Mouse (Mus musculus) liver, adult 2 months (tissue): ENCODE results near the gene Spcs1. TPM values are rescaled to one million over a fixed set of nuclear protein-coding genes. Genes with fewer than 3 reads are reported as not detected.

ENCODE experiments used
- DNase-seq: peaks from one replicate; pipeline ENCODE4 v3.0.0-alpha.2; 2011; ENCODE audit warnings: low read depth, low spot score; ENCODE audit errors: extremely low read depth
- H3K27ac ChIP-seq: fragments of 200-500 bp; replicated peaks from 2 replicates; pipeline ENCODE4 v1.5.1; 2012; ENCODE audit warnings: low read depth, mild to moderate bottlenecking, control low read depth, inconsistent platforms, low read length; ENCODE audit not compliant: insufficient read depth
- H3K27me3 ChIP-seq: fragments of 200-500 bp; 2 replicates; pipeline ENCODE4 v1.6.1; 2012; ENCODE audit warnings: mild to moderate bottlenecking, moderate library complexity, low read length, inconsistent platforms; ENCODE audit not compliant: control insufficient read depth, insufficient read depth
- H3K36me3 ChIP-seq: fragments of 200-500 bp; 2 replicates; pipeline ENCODE4 v1.6.1; 2012; ENCODE audit warnings: low read length, inconsistent platforms; ENCODE audit not compliant: control insufficient read depth, insufficient read depth
- H3K4me1 ChIP-seq: fragments of 200-500 bp; 2 replicates; pipeline ENCODE4 v1.6.1; 2011; ENCODE audit warnings: low read length; ENCODE audit not compliant: control insufficient read depth, insufficient read depth
- H3K4me3 ChIP-seq: fragments of 200-500 bp; 2 replicates; pipeline ENCODE4 v1.5.1; 2011; ENCODE audit warnings: low read depth, mild to moderate bottlenecking, control low read depth, low read length, moderate library complexity; ENCODE audit not compliant: insufficient read depth
- H3K79me2 ChIP-seq: fragments of 200-500 bp; 2 replicates; pipeline ENCODE4 v1.6.1; 2012; ENCODE audit warnings: inconsistent platforms, mild to moderate bottlenecking, low read length, moderate library complexity; ENCODE audit not compliant: control insufficient read depth, insufficient read depth
- H3K9ac ChIP-seq: fragments of 200-500 bp; 2 replicates; pipeline ENCODE4 v1.6.1; 2012; ENCODE audit warnings: low read depth, mild to moderate bottlenecking, control low read depth, inconsistent platforms, low read length
- CTCF ChIP-seq: fragments of 200-500 bp; IDR thresholded peaks from 2 replicates; pipeline ENCODE4 v1.5.1; 2011; ENCODE audit warnings: low read depth, low read length, control low read depth
- POLR2A ChIP-seq: fragments of 200-500 bp; IDR thresholded peaks from 2 replicates; pipeline ENCODE4 v1.6.1; 2011; ENCODE audit warnings: low read length, control low read depth; ENCODE audit not compliant: insufficient read depth; ENCODE audit errors: extremely low read depth
- WGBS: fragments of 180-500 bp; shearing (Covaris S2); methylation state at CpG from one replicate; pipeline ENCODE4 v1.1.7; 2018; 5-methylcytosine and 5-hydroxymethylcytosine counted together
- polyA plus RNA-seq: library from polyadenylated mRNA; depleted of rRNA; stranded (reverse); fragments of >200 nt; gene quantifications from 2 replicates; pipeline ENCODE4 v1.2.3, GENCODE M21; 2012; rRNA removed
- total RNA-seq: library from RNA; depleted of rRNA; stranded (reverse); fragments of >200 nt; gene quantifications from 2 replicates; pipeline ENCODE4 v1.2.3, GENCODE M21; 2014; rRNA removed

Gene Spcs1
- total RNA-seq (158 and 183 TPM in 2 replicates), polyA plus RNA-seq (101 and 128 TPM in 2 replicates)

DNA sequence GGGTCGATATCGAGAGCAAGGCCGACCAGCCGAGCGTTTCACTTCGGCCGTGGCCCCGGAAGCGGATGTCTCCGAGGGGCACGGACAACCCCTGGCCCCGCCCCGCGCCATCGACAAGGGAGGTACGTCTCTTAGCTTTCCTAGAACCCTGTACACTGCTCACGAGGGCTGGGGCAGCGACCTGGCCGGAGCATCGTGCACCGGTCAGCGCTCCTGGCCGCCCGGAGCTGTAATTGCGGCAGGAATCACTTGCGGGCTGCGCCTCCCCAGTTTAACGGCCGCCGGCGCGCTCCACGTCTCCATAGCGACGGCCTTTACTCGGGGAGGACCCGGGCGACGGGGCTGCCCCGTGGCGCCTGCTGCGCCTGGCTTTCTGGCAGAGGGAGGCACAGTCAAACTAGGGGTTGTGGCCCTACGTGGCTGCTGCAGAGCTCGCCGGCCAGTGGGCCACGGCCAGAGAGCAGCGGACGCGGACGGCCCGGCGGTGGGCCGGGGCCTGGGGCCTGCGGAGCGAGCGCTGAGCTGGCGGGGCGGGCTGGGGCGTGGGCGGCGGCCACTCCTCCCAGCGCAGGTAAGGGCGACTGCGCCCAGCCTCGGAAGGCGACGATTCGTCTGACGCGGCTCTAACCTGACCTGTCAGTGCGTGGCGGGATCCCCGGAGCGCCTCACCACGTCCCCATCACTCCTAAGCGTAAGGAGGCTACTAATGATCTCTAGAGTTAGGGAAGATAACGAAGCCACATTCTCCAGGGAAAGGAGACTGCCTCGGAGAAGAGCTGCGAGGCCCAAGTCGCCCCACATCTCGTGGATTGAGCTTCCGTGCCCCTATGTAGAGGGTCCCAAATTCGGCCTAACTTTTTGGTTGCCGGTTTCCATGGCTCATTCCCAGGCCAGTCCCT lies at the start of gene Spcs1, which contains the start of gene Glt8d1:
Gene Spcs1, minus strand, starts transcription at position 366 of the 899 bp plus-strand sequence.
Gene Glt8d1, plus strand, starts transcription at position 94 of the 899 bp plus-strand sequence.
- peaks cover 3% of the 10 kb centered on the region; the same call in 1 of the 2 replicates for H3K36me3 ChIP-seq
- H3K4me3 ChIP-seq, result peak within 1 kb of the TSS; percentile 99
- DNase-seq, result peak; percentile 65
- under 1% methylated on average over 84 of the region's 84 CpGs for WGBS
- TF ChIP-seq CTCF, result no peak
- peak; percentile 71 for TF ChIP-seq POLR2A
- peak within 1 kb of the TSS; percentile 89 for H3K27ac ChIP-seq
- peaks cover 3% of the 10 kb centered on the region; the same call in 1 of the 2 replicates for H3K79me2 ChIP-seq
- no peaks in the 10 kb centered on the region; the same call in 1 of the 2 replicates for H3K4me1 ChIP-seq
- H3K27me3 ChIP-seq, result no peaks in the 10 kb centered on the region
- H3K9ac ChIP-seq, result peak within 1 kb of the TSS; percentile 95

GRCm38 (mm10) chr14:31045817-31046216 lies 44.3 kb upstream of the Spcs1 start:
- DNase-seq, result no peak
- Histone ChIP-seq H3K4me3 (no peak overlapping the region), H3K27ac (no peak overlapping the region), H3K4me1 (no peaks in the 10 kb centered on the region), H3K36me3 (peaks cover 56% of the 10 kb centered on the region), H3K79me2 (no peaks in the 10 kb centered on the region), H3K27me3 (no peaks in the 10 kb centered on the region), H3K9ac (no peak overlapping the region)
- TF ChIP-seq CTCF (no peak), POLR2A (no peak)
- 98% methylated on average over 1 of the region's 1 CpGs for WGBS

DNA sequence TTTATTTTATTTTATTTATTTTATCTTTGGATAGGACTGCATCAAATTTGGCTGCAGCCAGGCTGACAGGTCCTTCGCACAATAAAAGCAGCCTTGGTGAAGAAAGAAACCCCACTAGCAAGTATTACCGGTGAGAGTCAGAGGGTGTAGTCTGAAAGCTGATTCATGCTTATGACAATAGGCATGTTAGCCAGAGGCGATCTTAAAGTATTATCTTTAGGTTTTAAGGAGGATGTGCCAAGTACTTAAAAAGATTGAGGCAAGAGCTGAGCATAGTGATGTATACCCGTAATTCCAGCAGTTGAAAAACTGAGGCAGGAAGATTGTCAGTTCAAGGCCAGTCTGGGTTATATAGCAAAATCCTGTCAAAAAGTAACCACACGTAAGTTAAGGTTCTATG lies 43.8 kb upstream of the Spcs1 start:
- 99% methylated on average over 5 of the region's 5 CpGs for WGBS
- H3K27ac ChIP-seq, result no peak overlapping the region
- no peaks in the 10 kb centered on the region for H3K79me2 ChIP-seq
- no peak for DNase-seq
- TF ChIP-seq POLR2A (no peak), CTCF (no peak)
- H3K36me3 ChIP-seq, result peaks cover 53% of the 10 kb centered on the region
- H3K4me1 ChIP-seq, result no peaks in the 10 kb centered on the region
- no peak overlapping the region for H3K9ac ChIP-seq
- no peaks in the 10 kb centered on the region for H3K27me3 ChIP-seq
- H3K4me3 ChIP-seq, result no peak overlapping the region

GRCm38 (mm10) chr14:31025785-31026184 lies 24.3 kb upstream of the Spcs1 start:
- TF ChIP-seq POLR2A, result no peak
- TF ChIP-seq CTCF, result peak; percentile 20; the same call in 1 of the 2 replicates
- no peaks in the 10 kb centered on the region for H3K27me3 ChIP-seq
- 85% methylated on average over 3 of the region's 3 CpGs for WGBS
- peak; percentile 22 for DNase-seq
- H3K4me1 ChIP-seq, result peaks cover 15% of the 10 kb centered on the region
- H3K27ac ChIP-seq, result no peak overlapping the region
- H3K79me2 ChIP-seq, result no peaks in the 10 kb centered on the region; the same call in 1 of the 2 replicates
- H3K4me3 ChIP-seq, result no peak overlapping the region
- H3K9ac ChIP-seq, result no peak overlapping the region
- H3K36me3 ChIP-seq, result peaks cover 45% of the 10 kb centered on the region

DNA sequence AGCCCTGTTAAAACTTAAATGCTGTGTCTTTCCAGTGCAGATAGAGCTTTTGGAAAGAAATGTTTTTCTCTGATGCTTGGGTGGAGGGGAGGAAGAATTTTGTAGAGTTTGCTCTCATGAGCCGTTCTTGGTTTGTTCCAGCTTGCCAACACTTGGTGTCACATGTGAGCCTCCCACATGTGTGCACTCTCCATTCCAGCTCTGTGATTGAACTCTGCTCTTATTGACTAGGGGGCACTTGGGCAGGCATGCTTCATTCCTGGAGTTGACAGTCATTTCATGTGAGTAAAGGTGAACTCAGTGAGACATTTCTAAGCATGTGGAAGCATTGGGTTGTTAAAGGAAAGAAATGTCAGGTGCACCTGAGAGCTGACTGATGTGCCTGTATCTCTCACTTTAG lies 21.1 kb upstream of the Spcs1 start:
- H3K27me3 ChIP-seq, result no peaks in the 10 kb centered on the region
- H3K4me1 ChIP-seq, result peaks cover 19% of the 10 kb centered on the region
- peaks cover 6% of the 10 kb centered on the region; the same call in 1 of the 2 replicates for H3K79me2 ChIP-seq
- TF ChIP-seq POLR2A, result no peak
- TF ChIP-seq CTCF, result 0 out of 2 replicates have a peak, but pooled peaks have one; percentile 14
- no peak overlapping the region for H3K9ac ChIP-seq
- H3K36me3 ChIP-seq, result peaks cover 28% of the 10 kb centered on the region
- 10% methylated on average over 1 of the region's 1 CpGs for WGBS
- H3K4me3 ChIP-seq, result no peak overlapping the region
- peak overlapping the region; percentile 94 for H3K27ac ChIP-seq
- peak; percentile 92 for DNase-seq
